Mouse (Mus musculus) liver, postnatal 0 days (tissue): ENCODE measurements at regions not wholly inside any gene's neighbourhood (a gene's known extent, or its start where the extent isn't known, plus 50 kb on each side); places are given as distances from the start of the nearest gene placed in this dataset.

Source experiments
- CTCF ChIP-seq: sonication (generic); IDR thresholded peaks from 2 replicates; pipeline ENCODE4 v1.5.1; 2016; ENCODE audit warnings: antibody characterized with exemption, low read depth
- EP300 ChIP-seq: IDR thresholded peaks from 2 replicates; pipeline ENCODE4 v1.6.1; 2016; ENCODE audit warnings: antibody characterized with exemption, low read depth, mild to moderate bottlenecking

DNA sequence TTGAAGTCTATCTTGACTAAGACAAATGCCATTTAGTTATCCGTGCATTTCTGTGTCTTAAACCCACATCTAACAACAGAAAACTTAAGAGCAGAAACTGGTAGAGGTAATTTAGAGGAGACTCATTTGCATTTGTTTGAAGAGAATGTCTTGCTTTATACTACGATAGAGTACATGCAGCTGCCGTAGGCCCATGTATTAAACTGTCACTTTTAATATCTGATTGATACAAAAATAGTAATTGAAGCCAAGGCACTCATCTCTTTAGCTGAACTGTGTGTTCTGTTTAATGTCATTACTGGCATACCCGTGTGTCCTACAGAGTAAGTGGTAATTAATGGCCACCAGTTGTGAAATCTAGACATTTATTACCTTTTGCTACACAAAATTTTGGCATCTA, 181.5 kb upstream of the Syt10 start:
- TF ChIP-seq EP300: no peak
- no peak for TF ChIP-seq CTCF
